Mouse (Mus musculus): ENCODE data around the gene Pcyox1. TPM values are rescaled to one million over a fixed set of nuclear protein-coding genes. Genes with fewer than 3 reads are reported as not detected.
A peak's percentile ranks its signal among the peaks of the same experiment; 100 is the strongest.

Pcyox1 gene
- polyA plus RNA-seq, 2 experiments: 67.3 to 93.3 TPM

DNA sequence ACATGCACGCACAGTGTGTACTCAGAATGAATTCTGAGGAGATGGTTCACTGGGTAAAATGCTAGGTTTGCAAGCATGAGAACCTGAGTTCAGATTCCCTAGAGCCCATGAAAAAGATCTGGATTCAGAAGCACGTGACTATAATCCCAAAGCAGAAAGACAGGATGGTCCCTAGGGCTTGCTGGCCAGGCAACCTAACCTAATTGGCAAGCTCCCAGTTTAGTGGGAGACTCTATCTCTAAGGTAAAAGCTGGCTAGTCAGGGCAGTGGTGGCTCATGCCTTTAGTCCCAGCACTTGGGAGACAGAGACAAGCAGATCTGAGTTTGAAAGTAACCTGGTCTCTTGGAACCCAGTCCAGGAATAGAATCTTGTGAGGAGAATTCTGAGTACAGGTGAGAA, 2.0 kb upstream of the Pcyox1 start:
- Histone ChIP-seq H3K4me1 (ENCODE audit: control insufficient read depth, insufficient read depth, low read length) (peaks cover 20% of the 10 kb centered on the region), H3K27ac (replicated peaks; ENCODE audit: low read depth, low read length) (no peak overlapping the region), H3K4me3 (replicated peaks; ENCODE audit: low read length) (no peak overlapping the region), H3K9me3 (ENCODE audit: control insufficient read depth, low read length) (no peaks in the 10 kb centered on the region), H3K36me3 (ENCODE audit: control insufficient read depth, insufficient read depth, low read length) (peaks cover 5% of the 10 kb centered on the region), H3K4me2 (replicated peaks; ENCODE audit: low read depth, low read length, severe bottlenecking) (no peak overlapping the region), H3K27me3 (ENCODE audit: control insufficient read depth, insufficient read depth, low read length) (no peaks in the 10 kb centered on the region), H3K9ac (ENCODE audit: low read depth, low read length, severe bottlenecking) (no peak overlapping the region)
- no peak for ATAC-seq (ENCODE audit: low FRiP score, low read depth)
- WGBS: 83% methylated on average over 2 of the region's 2 CpGs
- TF ChIP-seq POLR2A (IDR thresholded peaks at IDR 0.05; ENCODE audit: borderline replicate concordance, extremely low read depth, insufficient read depth, insufficient read length): no peak
- DNase-seq (ENCODE audit: low spot score): no peak

DNA sequence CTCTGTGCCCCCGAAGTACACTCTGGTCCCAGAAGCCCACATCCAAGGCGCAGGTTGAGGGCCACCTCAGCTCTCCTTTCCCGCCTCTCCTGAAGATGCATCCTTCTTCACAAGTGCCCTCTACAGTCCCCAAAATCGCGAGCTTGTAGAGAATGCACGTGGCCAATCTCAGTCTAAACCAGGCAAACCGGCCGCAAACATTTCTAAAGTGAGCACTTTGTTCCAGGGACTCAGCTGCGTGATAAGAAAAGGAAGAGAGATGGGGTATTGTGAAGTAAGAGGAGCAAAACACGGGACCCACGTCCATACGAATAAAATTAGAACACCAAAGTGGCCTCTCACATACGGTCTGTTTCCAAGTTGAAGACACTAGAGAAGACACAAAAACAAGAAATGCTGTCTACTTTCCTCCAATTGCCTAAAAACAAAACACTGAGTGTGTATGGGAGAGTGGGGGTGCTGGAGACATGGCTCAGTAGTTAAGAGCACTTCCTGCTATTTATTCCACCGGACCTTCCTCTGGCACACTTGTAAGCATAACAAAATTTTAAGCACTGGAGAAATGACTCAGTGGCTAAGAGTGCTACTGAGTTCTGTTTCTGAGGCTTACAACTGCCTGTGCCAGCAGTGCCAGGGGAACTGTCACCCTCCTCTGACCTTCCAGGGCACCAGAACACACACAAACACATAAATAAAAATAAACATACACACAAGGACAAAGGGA, 465 bp upstream of the Pcyox1 start:
- peak; percentile 34 for ATAC-seq (ENCODE audit: low FRiP score, low read depth)
- Histone ChIP-seq H3K27me3 (ENCODE audit: control insufficient read depth, insufficient read depth, low read length) (no peaks in the 10 kb centered on the region), H3K4me3 (replicated peaks; ENCODE audit: low read length) (peak overlapping the region; percentile 88), H3K4me2 (replicated peaks; ENCODE audit: low read depth, low read length, severe bottlenecking) (peak overlapping the region; percentile 76), H3K9me3 (ENCODE audit: control insufficient read depth, low read length) (no peaks in the 10 kb centered on the region), H3K4me1 (ENCODE audit: control insufficient read depth, insufficient read depth, low read length) (peaks cover 20% of the 10 kb centered on the region), H3K9ac (ENCODE audit: low read depth, low read length, severe bottlenecking) (peak overlapping the region; percentile 81), H3K36me3 (ENCODE audit: control insufficient read depth, insufficient read depth, low read length) (peaks cover 14% of the 10 kb centered on the region), H3K27ac (replicated peaks; ENCODE audit: low read depth, low read length) (peak overlapping the region; percentile 84; the same call in 1 of the 2 replicates)
- WGBS: 8% methylated on average over 14 of the region's 14 CpGs
- TF ChIP-seq POLR2A (IDR thresholded peaks at IDR 0.05; ENCODE audit: borderline replicate concordance, extremely low read depth, insufficient read depth, insufficient read length): no peak
- no peak for DNase-seq (ENCODE audit: low spot score)

GRCm38 (mm10) chr6:86395969-86396368, 985 bp downstream of the Pcyox1 start:
- peaks cover 20% of the 10 kb centered on the region for H3K4me1 ChIP-seq (ENCODE audit: control insufficient read depth, insufficient read depth, low read length)
- H3K36me3 ChIP-seq (ENCODE audit: control insufficient read depth, insufficient read depth, low read length): peaks cover 29% of the 10 kb centered on the region
- DNase-seq (ENCODE audit: low spot score) (no peak), ATAC-seq (ENCODE audit: low FRiP score, low read depth) (no peak)
- 35% methylated on average over 10 of the region's 10 CpGs for WGBS
- H3K4me2 ChIP-seq (replicated peaks; ENCODE audit: low read depth, low read length, severe bottlenecking): peak overlapping the region; percentile 76
- TF ChIP-seq POLR2A (IDR thresholded peaks at IDR 0.05; ENCODE audit: borderline replicate concordance, extremely low read depth, insufficient read depth, insufficient read length): no peak
- no peaks in the 10 kb centered on the region for H3K9me3 ChIP-seq (ENCODE audit: control insufficient read depth, low read length)
- H3K9ac ChIP-seq (ENCODE audit: low read depth, low read length, severe bottlenecking): peak overlapping the region; percentile 81
- no peaks in the 10 kb centered on the region for H3K27me3 ChIP-seq (ENCODE audit: control insufficient read depth, insufficient read depth, low read length)
- H3K4me3 ChIP-seq (replicated peaks; ENCODE audit: low read length): peak overlapping the region; percentile 88
- H3K27ac ChIP-seq (replicated peaks; ENCODE audit: low read depth, low read length): no peak overlapping the region

DNA sequence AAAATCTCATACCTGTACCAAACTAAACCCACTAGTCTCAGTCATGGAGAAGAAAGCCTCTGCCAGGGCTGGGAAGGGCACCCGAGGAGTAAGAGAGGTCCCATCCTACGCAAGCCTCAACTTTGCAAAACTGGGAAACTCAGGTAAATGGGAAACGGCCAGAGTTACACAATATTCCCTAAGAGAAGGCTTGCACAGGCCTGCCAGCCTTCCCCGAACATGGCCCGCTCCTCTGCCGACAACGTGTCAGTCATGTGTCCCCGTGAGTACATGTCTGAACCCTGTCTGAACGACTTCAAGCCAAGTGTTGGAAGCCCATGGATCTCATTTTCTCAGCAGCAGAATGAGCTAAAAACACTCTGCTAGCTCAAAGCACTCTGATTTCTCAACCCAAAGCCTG, 1.9 kb downstream of the Pcyox1 start:
- Histone ChIP-seq H3K27me3 (ENCODE audit: control insufficient read depth, insufficient read depth, low read length) (no peaks in the 10 kb centered on the region), H3K27ac (replicated peaks; ENCODE audit: low read depth, low read length) (no peak overlapping the region), H3K4me2 (replicated peaks; ENCODE audit: low read depth, low read length, severe bottlenecking) (peak overlapping the region; percentile 76; the same call in 1 of the 2 replicates), H3K4me3 (replicated peaks; ENCODE audit: low read length) (no peak overlapping the region), H3K9ac (ENCODE audit: low read depth, low read length, severe bottlenecking) (peak overlapping the region; percentile 81; the same call in 1 of the 2 replicates), H3K36me3 (ENCODE audit: control insufficient read depth, insufficient read depth, low read length) (peaks cover 38% of the 10 kb centered on the region), H3K9me3 (ENCODE audit: control insufficient read depth, low read length) (no peaks in the 10 kb centered on the region), H3K4me1 (ENCODE audit: control insufficient read depth, insufficient read depth, low read length) (peaks cover 18% of the 10 kb centered on the region)
- TF ChIP-seq POLR2A (IDR thresholded peaks at IDR 0.05; ENCODE audit: borderline replicate concordance, extremely low read depth, insufficient read depth, insufficient read length): no peak
- DNase-seq (ENCODE audit: low spot score) (no peak), ATAC-seq (ENCODE audit: low FRiP score, low read depth) (no peak)
- 78% methylated on average over 9 of the region's 9 CpGs for WGBS

DNA sequence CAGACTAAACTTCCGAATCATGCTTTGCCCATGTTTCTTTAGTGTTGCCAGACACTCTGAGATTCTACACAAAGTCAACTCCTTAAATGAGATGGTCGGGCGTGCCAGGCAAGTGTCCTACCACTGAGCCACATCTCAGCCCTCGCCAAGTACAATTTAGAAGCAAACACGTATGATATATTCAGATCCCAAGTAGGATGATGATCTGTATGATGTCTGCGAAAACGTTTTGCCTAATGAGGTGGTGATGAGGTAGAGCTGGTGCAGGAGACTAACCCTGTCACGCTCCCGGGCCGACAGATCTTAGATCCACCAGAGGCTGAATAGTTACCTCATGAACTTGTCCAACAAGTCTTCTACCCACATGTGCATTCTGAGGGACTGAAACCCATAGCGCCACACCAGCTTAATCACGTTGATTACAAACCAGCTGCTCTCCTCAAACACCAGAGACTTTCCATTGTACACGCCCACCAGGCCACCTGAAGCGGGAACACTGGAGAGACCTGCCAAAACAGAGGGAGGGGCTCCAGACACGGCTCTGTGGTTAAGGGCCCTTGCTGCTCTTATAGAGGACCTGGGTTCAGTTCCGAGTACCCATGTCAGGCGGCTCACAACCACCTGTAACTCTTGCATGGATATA, 2.8 kb downstream of the Pcyox1 start:
- no peak overlapping the region for H3K27ac ChIP-seq (replicated peaks; ENCODE audit: low read depth, low read length)
- 87% methylated on average over 17 of the region's 17 CpGs for WGBS
- DNase-seq (ENCODE audit: low spot score) (no peak), ATAC-seq (ENCODE audit: low FRiP score, low read depth) (no peak)
- H3K36me3 ChIP-seq (ENCODE audit: control insufficient read depth, insufficient read depth, low read length): peaks cover 47% of the 10 kb centered on the region
- no peak overlapping the region for H3K4me2 ChIP-seq (replicated peaks; ENCODE audit: low read depth, low read length, severe bottlenecking)
- TF ChIP-seq POLR2A (IDR thresholded peaks at IDR 0.05; ENCODE audit: borderline replicate concordance, extremely low read depth, insufficient read depth, insufficient read length): no peak
- H3K4me3 ChIP-seq (replicated peaks; ENCODE audit: low read length): no peak overlapping the region
- no peaks in the 10 kb centered on the region for H3K27me3 ChIP-seq (ENCODE audit: control insufficient read depth, insufficient read depth, low read length)
- H3K4me1 ChIP-seq (ENCODE audit: control insufficient read depth, insufficient read depth, low read length): peaks cover 18% of the 10 kb centered on the region
- no peaks in the 10 kb centered on the region for H3K9me3 ChIP-seq (ENCODE audit: control insufficient read depth, low read length)
- H3K9ac ChIP-seq (ENCODE audit: low read depth, low read length, severe bottlenecking): no peak overlapping the region

Measured in limb, embryonic 14.5 days (tissue).